Mouse (Mus musculus): Measurements from ENCODE around the gene Hnrnpa2b1. TPM values are rescaled to one million over a fixed set of nuclear protein-coding genes. Genes with fewer than 3 reads are reported as not detected.

Gene Hnrnpa2b1
- polyA plus RNA-seq, 1 experiment from 2014 or later: 1,465 TPM

- H3K36me3 ChIP-seq (ENCODE audit: control insufficient read depth, insufficient read depth, low read length): no peaks in the 10 kb centered on the region
- H3K4me3 ChIP-seq (ENCODE audit: low read depth, low read length): no peak overlapping the region
- 59% methylated on average over 1 of the region's 1 CpGs for WGBS
- no peaks in the 10 kb centered on the region for H3K4me1 ChIP-seq (ENCODE audit: control insufficient read depth, insufficient read depth, low read length)
- no peaks in the 10 kb centered on the region for H3K9me3 ChIP-seq (ENCODE audit: control insufficient read depth, low read length)
- H3K27me3 ChIP-seq (ENCODE audit: control insufficient read depth, insufficient read depth, low read length): no peaks in the 10 kb centered on the region
- ATAC-seq (ENCODE audit: insufficient number of reproducible peaks, low FRiP score, low TSS enrichment, low read depth) (no peak), DNase-seq (ENCODE audit: low spot score) (no peak)
- H3K4me2 ChIP-seq (ENCODE audit: low read depth, severe bottlenecking): no peak overlapping the region
- H3K9ac ChIP-seq (ENCODE audit: low read length): no peak overlapping the region
- no peak overlapping the region for H3K27ac ChIP-seq (replicated peaks; ENCODE audit: low read depth, low read length)
Measured at GRCm38 (mm10) chr6:51416433-51416832, 53.3 kb downstream of the Hnrnpa2b1 start.

Other genes starting within 250 kb of the Hnrnpa2b1 start
- gene Nfe2l3, start 37.2 kb downstream of the Hnrnpa2b1 start, polyA plus RNA-seq (2014; fragmentation: Nextera tagmentation; extraction: Ambion mirVana): 0.73 and 1.0 TPM in 2 replicates
- gene Cbx3, start 466 bp upstream of the Hnrnpa2b1 start, polyA plus RNA-seq (2014; fragmentation: Nextera tagmentation; extraction: Ambion mirVana): 677 and 697 TPM in 2 replicates
- 16.8 and 19.1 TPM in 2 replicates for gene Snx10, start 54.0 kb upstream of the Hnrnpa2b1 start, polyA plus RNA-seq (2014; fragmentation: Nextera tagmentation; extraction: Ambion mirVana)